Mouse (Mus musculus): ENCODE measurements around the gene Ago1. TPM values are rescaled to one million over a fixed set of nuclear protein-coding genes. Genes with fewer than 3 reads are reported as not detected.

The Ago1 gene
- polyA plus RNA-seq, 1 experiment from 2014 or later, result 11.5 TPM

- Histone ChIP-seq H3K4me1 (replicated peaks) (peaks cover 51% of the 10 kb centered on the region), H3K27me3 (no peaks in the 10 kb centered on the region), H3K4me3 (peak overlapping the region; percentile 98), H3K9me3 (no peaks in the 10 kb centered on the region), H3K9ac (peak overlapping the region; percentile 99), H3K36me3 (peaks cover 3% of the 10 kb centered on the region; the same call in 1 of the 2 replicates), H3K4me2 (peak overlapping the region; percentile 68), H3K27ac (replicated peaks) (peak overlapping the region; percentile 99)
- ATAC-seq (ENCODE audit: low read depth), result peak; percentile 58
- WGBS, result under 1% methylated on average over 25 of the region's 25 CpGs
These were observed 580 bp downstream of the Ago1 start for GRCm38 (mm10) chr4:126467721-126468284.

DNA sequence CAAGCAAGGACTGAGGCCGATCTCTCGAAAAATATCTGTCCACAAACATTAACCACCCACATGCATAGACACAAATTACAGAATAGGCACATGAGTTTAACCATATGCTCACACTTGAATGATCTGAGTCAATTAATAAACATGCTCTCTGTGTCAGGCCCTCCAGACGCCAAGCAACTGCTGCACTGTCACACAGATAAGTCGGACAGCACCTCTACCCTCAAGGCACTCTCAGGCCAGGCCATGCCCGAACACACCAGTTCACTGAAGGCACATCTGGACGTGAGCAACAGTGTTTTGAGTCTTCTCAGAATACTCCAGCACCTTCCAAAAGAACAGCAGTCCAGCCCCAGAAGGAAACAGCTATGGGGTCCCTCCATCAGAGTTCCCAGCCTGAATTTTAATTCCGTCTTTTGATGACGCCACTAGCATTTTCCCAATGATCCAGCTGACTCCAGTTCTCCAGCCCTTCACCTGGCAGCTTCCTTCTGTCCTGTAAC is 2.1 kb downstream of the Ago1 start:
- H3K9ac ChIP-seq, result peak overlapping the region; percentile 99
- peaks cover 65% of the 10 kb centered on the region for H3K4me1 ChIP-seq (replicated peaks)
- ATAC-seq (ENCODE audit: low read depth), result no peak
- H3K4me2 ChIP-seq, result peak overlapping the region; percentile 68
- peak overlapping the region; percentile 99 for H3K27ac ChIP-seq (replicated peaks)
- H3K36me3 ChIP-seq, result peaks cover 3% of the 10 kb centered on the region; the same call in 1 of the 2 replicates
- 12% methylated on average over 8 of the region's 8 CpGs for WGBS
- H3K4me3 ChIP-seq, result peak overlapping the region; percentile 98
- no peaks in the 10 kb centered on the region for H3K27me3 ChIP-seq
- no peaks in the 10 kb centered on the region for H3K9me3 ChIP-seq

GRCm38 (mm10) chr4:126465843-126466242 is 2.5 kb downstream of the Ago1 start:
- Histone ChIP-seq H3K27me3 (no peaks in the 10 kb centered on the region), H3K4me3 (peak overlapping the region; percentile 98), H3K4me2 (peak overlapping the region; percentile 68), H3K9ac (peak overlapping the region; percentile 99), H3K4me1 (replicated peaks) (peaks cover 65% of the 10 kb centered on the region), H3K9me3 (no peaks in the 10 kb centered on the region), H3K27ac (replicated peaks) (peak overlapping the region; percentile 99), H3K36me3 (peaks cover 6% of the 10 kb centered on the region; the same call in 1 of the 2 replicates)
- ATAC-seq (ENCODE audit: low read depth), result peak; percentile 55
- 0% methylated on average over 8 of the region's 8 CpGs for WGBS

- ATAC-seq (ENCODE audit: low read depth), result no peak
- Histone ChIP-seq H3K27me3 (no peaks in the 10 kb centered on the region), H3K4me3 (peak overlapping the region; percentile 98), H3K9ac (peak overlapping the region; percentile 99), H3K36me3 (peaks cover 14% of the 10 kb centered on the region), H3K27ac (replicated peaks) (peak overlapping the region; percentile 99), H3K4me2 (peak overlapping the region; percentile 68), H3K4me1 (replicated peaks) (peaks cover 65% of the 10 kb centered on the region), H3K9me3 (no peaks in the 10 kb centered on the region)
- WGBS, result 3% methylated on average over 2 of the region's 2 CpGs
These were observed 3.5 kb downstream of the Ago1 start for GRCm38 (mm10) chr4:126464892-126465235.

GRCm38 (mm10) chr4:126464189-126464891 is 4.0 kb downstream of the Ago1 start:
- WGBS, result 9% methylated on average over 4 of the region's 4 CpGs
- Histone ChIP-seq H3K4me2 (peak overlapping the region; percentile 68), H3K4me1 (replicated peaks) (peaks cover 65% of the 10 kb centered on the region), H3K36me3 (peaks cover 19% of the 10 kb centered on the region), H3K27me3 (no peaks in the 10 kb centered on the region), H3K27ac (replicated peaks) (peak overlapping the region; percentile 99), H3K9me3 (no peaks in the 10 kb centered on the region), H3K4me3 (peak overlapping the region; percentile 98), H3K9ac (peak overlapping the region; percentile 99)
- no peak for ATAC-seq (ENCODE audit: low read depth)

GRCm38 (mm10) chr4:126455441-126455840 is 12.9 kb downstream of the Ago1 start:
- H3K9me3 ChIP-seq, result no peaks in the 10 kb centered on the region
- WGBS, result 94% methylated on average over 7 of the region's 7 CpGs
- H3K9ac ChIP-seq, result no peak overlapping the region
- no peaks in the 10 kb centered on the region for H3K27me3 ChIP-seq
- no peak overlapping the region for H3K27ac ChIP-seq (replicated peaks)
- no peak overlapping the region for H3K4me2 ChIP-seq
- no peak for ATAC-seq (ENCODE audit: low read depth)
- peaks cover 98% of the 10 kb centered on the region for H3K36me3 ChIP-seq
- no peak overlapping the region for H3K4me3 ChIP-seq
- no peaks in the 10 kb centered on the region for H3K4me1 ChIP-seq (replicated peaks)

DNA sequence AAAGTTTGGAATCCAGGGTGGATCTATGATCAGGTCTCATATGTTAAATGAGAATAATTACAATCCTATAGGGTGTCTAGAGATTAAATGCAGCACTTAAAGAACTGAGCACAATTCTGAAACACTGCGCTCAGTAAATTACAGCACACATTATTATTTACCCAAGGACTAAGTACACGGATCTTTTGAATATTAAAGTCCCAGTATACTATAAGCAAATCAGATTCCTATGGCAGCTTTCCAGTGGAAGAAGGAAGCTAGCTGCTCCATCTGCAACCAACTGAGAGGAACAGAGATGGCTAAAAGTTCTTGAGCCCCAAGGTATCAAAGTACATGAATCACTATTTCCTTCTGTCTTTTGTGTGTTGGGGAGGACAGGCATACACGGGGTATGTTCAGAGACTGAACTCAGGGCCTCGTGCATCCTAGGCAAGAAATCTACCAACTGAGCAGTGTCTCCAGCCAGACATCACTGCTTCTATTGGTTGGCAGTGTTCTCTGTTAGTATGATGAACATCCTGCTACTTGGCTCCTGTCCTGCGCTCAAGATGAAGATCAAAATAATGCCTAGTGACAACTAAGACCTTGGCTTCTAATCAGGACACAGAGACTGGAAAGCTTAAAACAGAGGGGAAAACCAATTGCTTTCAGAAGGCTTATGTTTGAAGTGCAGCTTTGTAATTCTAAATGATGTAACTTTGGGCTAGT is 13.7 kb downstream of the Ago1 start:
- H3K27me3 ChIP-seq, result no peaks in the 10 kb centered on the region
- peaks cover 98% of the 10 kb centered on the region for H3K36me3 ChIP-seq
- 95% methylated on average over 5 of the region's 5 CpGs for WGBS
- H3K9me3 ChIP-seq, result no peaks in the 10 kb centered on the region
- no peak overlapping the region for H3K4me3 ChIP-seq
- no peak overlapping the region for H3K9ac ChIP-seq
- H3K27ac ChIP-seq (replicated peaks), result no peak overlapping the region
- no peak for ATAC-seq (ENCODE audit: low read depth)
- H3K4me2 ChIP-seq, result no peak overlapping the region
- no peaks in the 10 kb centered on the region for H3K4me1 ChIP-seq (replicated peaks)

DNA sequence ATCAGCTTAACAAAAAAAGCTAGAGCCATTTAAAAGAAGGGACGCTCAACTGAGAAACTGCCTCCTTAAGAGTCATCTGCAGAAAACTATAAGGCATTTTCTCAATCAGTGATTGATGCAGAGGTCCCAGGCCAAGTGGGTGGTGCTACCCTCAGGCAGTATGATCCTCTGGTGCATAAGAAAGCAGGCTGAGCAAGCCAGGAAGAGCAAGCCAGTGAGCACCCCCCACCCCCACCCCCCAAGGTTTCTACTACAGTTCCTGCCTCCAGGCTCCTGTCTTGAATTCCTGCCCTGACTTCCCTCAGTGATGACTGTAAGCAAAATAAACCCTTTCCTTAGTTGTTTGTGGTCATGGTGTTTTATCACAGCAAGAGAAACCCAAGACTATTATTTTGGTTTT is 18.1 kb downstream of the Ago1 start:
- Histone ChIP-seq H3K9me3 (no peaks in the 10 kb centered on the region), H3K9ac (no peak overlapping the region), H3K4me3 (no peak overlapping the region), H3K27me3 (no peaks in the 10 kb centered on the region), H3K36me3 (peaks cover 92% of the 10 kb centered on the region), H3K4me2 (no peak overlapping the region), H3K27ac (replicated peaks) (no peak overlapping the region), H3K4me1 (replicated peaks) (no peaks in the 10 kb centered on the region)
- 82% methylated on average over 1 of the region's 1 CpGs for WGBS
- no peak for ATAC-seq (ENCODE audit: low read depth)

DNA sequence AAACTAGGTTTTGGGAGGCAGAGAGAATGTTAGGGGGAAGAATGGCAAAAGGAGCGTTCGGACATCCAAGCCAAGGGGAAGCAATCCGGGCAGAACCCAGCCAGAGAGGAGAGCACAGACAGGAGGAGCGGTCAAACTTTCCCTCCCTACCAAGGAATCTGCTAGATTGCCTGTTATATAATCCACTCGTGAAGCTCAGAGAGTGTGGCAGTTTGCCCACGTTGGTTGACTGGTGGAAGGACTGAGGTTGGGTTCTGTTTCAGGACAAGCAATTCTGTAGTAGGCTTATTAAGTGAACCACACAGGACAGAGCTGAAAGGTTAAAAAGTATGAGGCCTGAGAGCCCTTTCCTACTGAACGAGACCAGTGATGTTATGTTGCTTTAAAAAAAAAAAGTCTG is 21.3 kb downstream of the Ago1 start:
- Histone ChIP-seq H3K4me3 (no peak overlapping the region), H3K4me2 (no peak overlapping the region), H3K27ac (replicated peaks) (no peak overlapping the region), H3K36me3 (peaks cover 87% of the 10 kb centered on the region), H3K9me3 (no peaks in the 10 kb centered on the region), H3K27me3 (no peaks in the 10 kb centered on the region), H3K9ac (no peak overlapping the region), H3K4me1 (replicated peaks) (no peaks in the 10 kb centered on the region)
- no peak for ATAC-seq (ENCODE audit: low read depth)
- 88% methylated on average over 7 of the region's 7 CpGs for WGBS

DNA sequence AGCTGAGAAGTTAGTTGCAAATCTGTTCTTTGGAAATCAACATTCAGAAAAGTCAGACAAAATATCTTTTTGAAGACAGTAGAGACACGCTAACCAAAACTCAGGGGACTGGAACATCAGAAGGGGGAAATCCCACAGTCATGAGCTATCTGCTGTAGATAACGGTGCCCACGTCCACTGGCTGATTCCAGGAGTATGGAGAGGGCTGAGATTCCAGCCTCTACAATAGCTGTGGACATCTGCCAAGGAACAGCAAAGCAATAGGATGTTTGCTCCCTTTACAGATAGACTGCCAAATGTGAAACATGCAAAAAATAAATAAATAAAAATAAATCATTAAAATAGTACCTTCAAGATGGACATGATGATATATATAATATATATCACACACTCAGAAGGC is 23.9 kb downstream of the Ago1 start:
- no peak overlapping the region for H3K4me2 ChIP-seq
- no peaks in the 10 kb centered on the region for H3K27me3 ChIP-seq
- no peaks in the 10 kb centered on the region for H3K4me1 ChIP-seq (replicated peaks)
- H3K27ac ChIP-seq (replicated peaks), result no peak overlapping the region
- 95% methylated on average over 3 of the region's 3 CpGs for WGBS
- H3K9ac ChIP-seq, result no peak overlapping the region
- no peaks in the 10 kb centered on the region for H3K9me3 ChIP-seq
- peaks cover 88% of the 10 kb centered on the region for H3K36me3 ChIP-seq
- ATAC-seq (ENCODE audit: low read depth), result no peak
- H3K4me3 ChIP-seq, result no peak overlapping the region

DNA sequence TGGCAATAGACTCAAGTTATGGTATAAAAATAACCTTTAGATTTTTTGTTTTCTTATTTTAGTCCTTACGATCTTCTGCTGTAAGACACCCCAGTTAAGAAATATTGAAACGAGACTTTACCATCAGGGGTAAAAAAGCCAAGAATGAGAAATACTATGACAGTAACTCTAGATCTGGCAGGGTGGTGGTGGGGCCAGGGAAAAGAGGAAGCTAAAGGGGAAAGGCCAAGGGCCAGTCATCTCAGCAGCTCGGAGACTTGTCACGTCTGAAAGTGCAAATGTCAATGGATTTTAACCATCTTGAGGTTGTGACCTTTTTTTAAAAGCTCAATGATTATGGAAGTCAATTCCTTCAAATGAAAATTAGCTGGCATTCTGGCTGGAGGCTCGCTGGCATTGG is 30.1 kb downstream of the Ago1 start:
- Histone ChIP-seq H3K9ac (no peak overlapping the region), H3K27ac (replicated peaks) (no peak overlapping the region), H3K4me2 (no peak overlapping the region), H3K9me3 (no peaks in the 10 kb centered on the region), H3K4me3 (no peak overlapping the region), H3K4me1 (replicated peaks) (no peaks in the 10 kb centered on the region), H3K27me3 (no peaks in the 10 kb centered on the region), H3K36me3 (peaks cover 89% of the 10 kb centered on the region)
- 84% methylated on average over 5 of the region's 5 CpGs for whole genome bisulfite sequencing
- ATAC-seq (ENCODE audit: low read depth), result no peak

DNA sequence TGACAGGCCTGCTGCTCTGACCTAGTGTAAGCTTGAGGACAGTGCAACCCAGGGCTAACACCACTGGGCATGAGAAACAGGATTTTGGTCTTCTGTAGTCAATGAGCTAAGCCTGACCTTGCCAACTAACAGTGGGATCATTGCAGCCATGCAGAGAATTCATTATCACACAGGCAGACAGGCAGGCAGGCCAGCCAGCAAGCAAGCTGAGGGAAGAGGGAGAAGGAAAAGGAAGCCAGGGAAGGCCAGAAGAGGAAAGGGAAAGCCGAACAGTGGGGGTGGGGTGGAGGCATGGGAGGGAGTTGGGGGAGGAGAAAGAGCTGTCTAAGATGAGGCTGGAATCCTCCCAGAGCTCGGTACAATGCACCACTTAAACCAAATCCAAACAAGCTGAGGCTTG is 32.1 kb downstream of the Ago1 start:
- 73% methylated on average over 2 of the region's 2 CpGs for WGBS
- H3K4me2 ChIP-seq, result no peak overlapping the region
- H3K27ac ChIP-seq (replicated peaks), result 0 out of 2 replicates have a peak overlapping the region, but pooled peaks have one; percentile 9
- H3K4me1 ChIP-seq (replicated peaks), result no peaks in the 10 kb centered on the region
- no peak overlapping the region for H3K9ac ChIP-seq
- H3K9me3 ChIP-seq, result no peaks in the 10 kb centered on the region
- ATAC-seq (ENCODE audit: low read depth), result no peak
- no peak overlapping the region for H3K4me3 ChIP-seq
- peaks cover 70% of the 10 kb centered on the region for H3K36me3 ChIP-seq
- no peaks in the 10 kb centered on the region for H3K27me3 ChIP-seq
